Mouse (Mus musculus): ENCODE results near the gene Nup35. TPM values are rescaled to one million over a fixed set of nuclear protein-coding genes. Genes with fewer than 3 reads are reported as not detected.

The Nup35 gene
- polyA plus RNA-seq, 1 experiment from 2014 or later, result 54.9 TPM

DNA sequence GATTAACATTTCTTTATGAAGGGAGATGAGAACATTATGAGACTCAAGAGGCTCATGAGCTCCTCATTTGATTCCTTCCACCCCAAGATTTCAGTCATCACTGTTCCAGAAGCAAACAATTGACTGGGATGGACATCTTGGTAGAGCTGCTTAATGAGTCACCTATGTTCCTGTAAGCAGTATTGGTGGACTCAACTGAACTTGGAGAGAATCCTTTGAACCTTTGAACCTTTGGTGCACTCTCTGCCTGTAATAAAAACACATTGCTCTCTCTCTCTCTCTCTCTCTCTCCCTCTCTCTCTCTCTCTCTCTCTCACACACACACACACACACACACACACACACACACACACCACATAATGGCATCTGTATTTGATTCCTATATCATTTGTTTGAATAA lies 16.4 kb upstream of the Nup35 start:
- ATAC-seq (ENCODE audit: low read depth), result no peak
- Histone ChIP-seq H3K27ac (replicated peaks) (no peak overlapping the region), H3K9me3 (no peaks in the 10 kb centered on the region), H3K27me3 (no peaks in the 10 kb centered on the region), H3K4me1 (replicated peaks) (no peaks in the 10 kb centered on the region), H3K9ac (no peak overlapping the region), H3K36me3 (no peaks in the 10 kb centered on the region), H3K4me3 (no peak overlapping the region), H3K4me2 (no peak overlapping the region)

DNA sequence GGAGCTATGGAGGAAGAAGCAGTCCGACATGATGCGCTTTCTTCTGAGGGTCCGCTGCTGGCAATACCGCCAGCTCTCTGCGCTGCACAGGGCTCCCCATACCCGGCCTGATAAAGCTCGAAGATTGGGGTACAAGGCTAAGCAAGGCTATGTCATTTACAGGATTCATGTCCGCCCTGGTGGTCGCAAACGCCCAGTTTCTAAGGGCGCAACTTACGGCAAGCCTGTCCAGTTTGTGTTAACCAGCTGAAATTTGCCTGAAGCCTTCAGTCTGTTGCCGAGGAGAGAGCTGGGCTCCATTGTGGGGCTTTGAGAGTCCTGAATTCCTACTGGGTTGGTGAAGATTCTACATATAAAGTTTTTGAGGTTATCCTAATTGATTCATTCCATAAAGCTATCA lies 14.3 kb upstream of the Nup35 start:
- no peak overlapping the region for H3K4me3 ChIP-seq
- H3K4me2 ChIP-seq, result no peak overlapping the region
- H3K36me3 ChIP-seq, result no peaks in the 10 kb centered on the region
- no peak overlapping the region for H3K27ac ChIP-seq (replicated peaks)
- H3K9ac ChIP-seq, result no peak overlapping the region
- no peaks in the 10 kb centered on the region for H3K27me3 ChIP-seq
- no peaks in the 10 kb centered on the region for H3K9me3 ChIP-seq
- WGBS, result 87% methylated on average over 13 of the region's 13 CpGs
- no peaks in the 10 kb centered on the region for H3K4me1 ChIP-seq (replicated peaks)
- no peak for ATAC-seq (ENCODE audit: low read depth)

DNA sequence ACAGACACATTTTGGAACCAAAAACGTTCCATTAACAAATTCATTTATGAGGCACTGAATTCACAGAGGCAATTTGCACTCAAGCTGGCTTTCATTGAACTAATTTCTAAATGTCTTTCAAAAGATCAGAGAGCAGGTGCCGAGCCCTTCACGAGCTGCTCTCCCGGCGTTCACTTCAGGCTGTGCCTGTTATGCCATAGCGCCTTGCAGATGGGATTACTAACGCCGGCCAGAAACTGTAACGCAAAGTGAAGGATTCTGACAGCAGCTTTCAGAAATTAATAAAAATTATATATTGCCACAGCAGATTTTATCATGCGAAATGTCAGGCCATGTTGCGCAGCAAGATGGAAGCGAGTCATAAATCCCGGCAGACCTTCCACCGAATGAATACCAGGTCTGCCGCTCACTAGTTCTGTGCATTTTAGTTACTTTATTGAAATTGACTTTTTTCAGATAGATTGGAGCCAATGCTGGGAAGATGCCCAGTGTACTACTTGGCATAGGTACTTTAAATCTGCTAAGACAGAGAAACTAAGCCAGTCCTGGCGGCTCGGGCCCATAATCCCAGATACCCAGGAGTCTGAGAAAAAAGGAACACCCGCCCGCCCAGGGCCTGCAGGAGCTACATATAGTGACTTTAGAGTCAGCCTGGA lies 13.1 kb upstream of the Nup35 start:
- Histone ChIP-seq H3K36me3 (no peaks in the 10 kb centered on the region), H3K27ac (replicated peaks) (no peak overlapping the region), H3K4me1 (replicated peaks) (no peaks in the 10 kb centered on the region), H3K9me3 (no peaks in the 10 kb centered on the region), H3K9ac (no peak overlapping the region), H3K4me3 (no peak overlapping the region), H3K27me3 (no peaks in the 10 kb centered on the region), H3K4me2 (no peak overlapping the region)
- 85% methylated on average over 19 of the region's 19 CpGs for WGBS
- no peak for ATAC-seq (ENCODE audit: low read depth)

DNA sequence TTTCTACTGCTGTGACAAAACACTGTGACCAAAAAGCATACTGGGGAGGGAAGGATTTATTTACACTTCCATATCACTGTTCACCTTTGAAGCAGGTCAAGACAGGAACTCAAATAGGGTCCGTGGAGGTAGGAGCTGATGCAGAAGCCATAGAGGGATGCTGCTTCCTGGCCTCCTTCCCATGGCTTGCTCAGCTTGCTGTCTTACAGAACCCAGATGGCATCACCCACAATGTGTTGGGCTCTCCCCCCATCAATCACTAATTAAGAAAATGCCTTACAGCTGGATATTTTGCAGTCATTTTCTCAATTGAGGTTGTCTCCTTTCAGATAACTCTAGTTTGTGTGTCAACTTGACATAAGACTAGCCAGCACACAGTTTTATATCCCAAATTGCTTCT lies 4.8 kb upstream of the Nup35 start:
- Histone ChIP-seq H3K27ac (replicated peaks) (no peak overlapping the region), H3K4me2 (no peak overlapping the region), H3K36me3 (no peaks in the 10 kb centered on the region), H3K27me3 (no peaks in the 10 kb centered on the region), H3K4me3 (no peak overlapping the region), H3K4me1 (replicated peaks) (no peaks in the 10 kb centered on the region; the same call in 1 of the 2 replicates), H3K9ac (no peak overlapping the region), H3K9me3 (no peaks in the 10 kb centered on the region)
- no peak for ATAC-seq (ENCODE audit: low read depth)
- 64% methylated on average over 1 of the region's 1 CpGs for WGBS

DNA sequence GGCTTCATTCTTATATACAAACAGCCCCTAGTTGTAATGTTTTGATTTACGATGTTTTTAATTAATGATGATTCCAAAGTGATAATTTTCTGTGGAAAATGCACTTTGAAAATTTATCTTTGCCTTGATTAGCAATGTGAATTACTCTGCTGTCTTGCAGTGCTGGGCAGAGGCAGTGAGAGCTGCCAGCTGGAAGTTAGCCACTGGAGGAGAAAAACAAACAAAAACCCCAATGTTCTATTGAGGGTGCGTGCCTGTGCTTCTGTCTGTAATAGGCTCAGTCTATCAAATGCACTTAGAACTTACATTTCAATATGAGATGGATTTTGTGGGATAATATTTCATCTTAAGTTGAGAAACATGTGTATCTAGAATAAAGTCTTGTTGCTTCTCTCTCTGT lies 4.2 kb upstream of the Nup35 start:
- ATAC-seq (ENCODE audit: low read depth), result no peak
- WGBS, result 68% methylated on average over 2 of the region's 2 CpGs

DNA sequence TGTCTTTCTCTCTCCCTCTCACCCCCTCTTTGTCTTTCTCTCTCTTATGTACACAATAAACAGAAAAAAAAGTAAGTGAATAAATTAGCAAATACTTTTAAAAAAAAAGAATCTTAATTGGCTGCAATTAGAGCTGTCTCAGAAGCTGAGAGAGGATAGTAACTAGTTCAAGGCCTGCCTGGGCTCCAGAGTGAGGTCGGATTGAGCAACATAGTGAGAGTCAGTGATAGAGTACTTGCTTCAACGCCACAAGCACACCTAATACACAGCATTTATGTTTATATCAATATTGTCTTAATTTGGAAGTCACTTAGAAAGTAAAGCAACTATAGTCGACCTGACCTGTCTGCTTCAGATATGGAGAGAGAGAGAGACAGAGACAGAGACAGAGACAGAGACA lies 2.0 kb downstream of the Nup35 start:
- H3K36me3 ChIP-seq, result peaks cover 22% of the 10 kb centered on the region
- no peaks in the 10 kb centered on the region for H3K9me3 ChIP-seq
- H3K4me1 ChIP-seq (replicated peaks), result peaks cover 13% of the 10 kb centered on the region
- no peak overlapping the region for H3K9ac ChIP-seq
- ATAC-seq (ENCODE audit: low read depth), result no peak
- 89% methylated on average over 3 of the region's 3 CpGs for whole genome bisulfite sequencing
- no peak overlapping the region for H3K4me2 ChIP-seq
- H3K4me3 ChIP-seq, result no peak overlapping the region
- H3K27ac ChIP-seq (replicated peaks), result no peak overlapping the region
- H3K27me3 ChIP-seq, result no peaks in the 10 kb centered on the region

More for the DNA sequence above, 4.2 kb upstream of the Nup35 start:
- H3K4me3 ChIP-seq, result no peak overlapping the region
- no peaks in the 10 kb centered on the region for H3K36me3 ChIP-seq
- H3K9ac ChIP-seq, result no peak overlapping the region
- no peaks in the 10 kb centered on the region for H3K9me3 ChIP-seq
- H3K27ac ChIP-seq (replicated peaks), result no peak overlapping the region
- H3K27me3 ChIP-seq, result no peaks in the 10 kb centered on the region
- no peak overlapping the region for H3K4me2 ChIP-seq
- peaks cover 5% of the 10 kb centered on the region for H3K4me1 ChIP-seq (replicated peaks)

DNA sequence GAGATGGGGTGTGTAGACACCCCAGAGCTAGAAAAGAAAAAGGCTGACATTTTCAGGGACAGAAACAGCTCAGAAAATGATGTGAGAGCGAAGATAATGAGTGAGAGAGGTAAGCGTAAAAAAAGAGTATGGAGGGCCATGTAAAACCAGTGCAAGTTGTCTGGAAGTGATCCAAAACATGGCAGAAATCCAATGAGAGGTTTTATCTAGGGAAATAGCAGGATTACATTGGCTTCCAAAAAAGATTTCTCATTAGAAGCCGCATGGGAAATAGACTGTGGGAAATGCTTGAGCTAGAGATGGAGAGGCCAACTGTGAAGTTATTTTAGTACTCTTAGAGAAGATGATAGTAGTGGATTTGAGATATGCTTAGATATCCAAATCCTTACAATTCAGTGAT lies 4.9 kb downstream of the Nup35 start:
- Histone ChIP-seq H3K27me3 (no peaks in the 10 kb centered on the region), H3K4me3 (no peak overlapping the region), H3K27ac (replicated peaks) (no peak overlapping the region), H3K4me2 (no peak overlapping the region), H3K36me3 (peaks cover 43% of the 10 kb centered on the region), H3K9ac (no peak overlapping the region), H3K4me1 (replicated peaks) (peaks cover 13% of the 10 kb centered on the region), H3K9me3 (no peaks in the 10 kb centered on the region)
- 95% methylated on average over 3 of the region's 3 CpGs for WGBS
- ATAC-seq (ENCODE audit: low read depth), result no peak

DNA sequence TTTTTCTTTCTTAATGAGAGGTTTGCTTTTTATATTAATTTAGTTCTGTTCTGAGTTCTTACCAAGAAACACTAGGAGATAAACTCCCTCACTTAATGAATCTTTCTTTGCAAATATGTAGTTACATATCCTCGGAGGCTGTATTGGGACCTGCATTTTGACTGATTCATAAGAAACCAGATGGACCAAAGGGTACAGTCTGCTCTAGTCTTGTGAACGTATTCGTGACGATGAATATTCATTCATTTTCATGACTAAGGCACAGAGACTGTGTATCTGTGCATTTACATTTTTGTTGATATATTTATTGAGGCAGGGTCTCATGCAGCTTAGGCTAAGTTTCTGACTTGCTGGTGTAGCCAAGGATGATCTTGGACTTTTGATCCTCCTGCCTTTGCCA lies 7.5 kb downstream of the Nup35 start:
- peaks cover 49% of the 10 kb centered on the region for H3K36me3 ChIP-seq
- 96% methylated on average over 4 of the region's 4 CpGs for WGBS
- no peak overlapping the region for H3K27ac ChIP-seq (replicated peaks)
- H3K4me3 ChIP-seq, result no peak overlapping the region
- no peak overlapping the region for H3K4me2 ChIP-seq
- no peaks in the 10 kb centered on the region for H3K27me3 ChIP-seq
- no peaks in the 10 kb centered on the region for H3K4me1 ChIP-seq (replicated peaks)
- no peak for ATAC-seq (ENCODE audit: low read depth)
- no peak overlapping the region for H3K9ac ChIP-seq
- H3K9me3 ChIP-seq, result no peaks in the 10 kb centered on the region

DNA sequence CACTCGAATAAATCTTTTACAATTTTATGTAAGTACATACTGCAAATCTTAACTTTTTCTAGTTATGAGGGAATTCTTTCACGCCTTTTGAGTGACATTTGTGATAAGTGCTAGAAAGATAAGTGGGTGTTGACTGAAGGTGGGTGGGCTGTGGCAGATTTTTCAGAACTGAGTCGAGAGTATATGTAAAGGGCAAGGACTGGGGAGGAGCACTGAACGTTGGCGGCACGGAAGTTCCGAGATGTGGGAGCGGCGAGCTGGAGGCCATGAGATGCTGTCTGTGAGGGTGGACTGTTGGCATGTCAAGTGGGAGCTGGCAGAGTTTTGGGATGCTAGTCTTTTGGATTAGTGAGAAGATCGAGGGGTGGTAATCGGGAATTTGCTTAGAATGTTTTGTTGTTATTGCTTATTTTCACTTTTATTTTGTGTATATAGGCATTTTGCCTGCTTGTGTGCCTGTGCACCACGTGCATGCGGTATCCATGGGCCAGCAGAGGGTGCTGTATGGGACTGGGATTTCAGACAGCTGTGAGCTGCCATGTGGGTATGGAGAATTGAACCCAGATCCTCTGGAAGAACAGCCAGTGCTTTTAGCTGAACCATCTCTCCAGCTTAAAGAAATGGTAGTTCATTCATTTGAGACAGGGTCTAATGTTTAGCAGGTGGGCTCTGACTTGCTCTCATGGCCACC lies 15.4 kb downstream of the Nup35 start:
- no peaks in the 10 kb centered on the region for H3K9me3 ChIP-seq
- WGBS, result 94% methylated on average over 13 of the region's 13 CpGs
- H3K27ac ChIP-seq (replicated peaks), result no peak overlapping the region
- ATAC-seq (ENCODE audit: low read depth), result no peak
- no peaks in the 10 kb centered on the region for H3K27me3 ChIP-seq
- no peak overlapping the region for H3K4me3 ChIP-seq
- peaks cover under 1% of the 10 kb centered on the region; the same call in 1 of the 2 replicates for H3K36me3 ChIP-seq
- H3K4me1 ChIP-seq (replicated peaks), result no peaks in the 10 kb centered on the region
- no peak overlapping the region for H3K9ac ChIP-seq
- no peak overlapping the region for H3K4me2 ChIP-seq

DNA sequence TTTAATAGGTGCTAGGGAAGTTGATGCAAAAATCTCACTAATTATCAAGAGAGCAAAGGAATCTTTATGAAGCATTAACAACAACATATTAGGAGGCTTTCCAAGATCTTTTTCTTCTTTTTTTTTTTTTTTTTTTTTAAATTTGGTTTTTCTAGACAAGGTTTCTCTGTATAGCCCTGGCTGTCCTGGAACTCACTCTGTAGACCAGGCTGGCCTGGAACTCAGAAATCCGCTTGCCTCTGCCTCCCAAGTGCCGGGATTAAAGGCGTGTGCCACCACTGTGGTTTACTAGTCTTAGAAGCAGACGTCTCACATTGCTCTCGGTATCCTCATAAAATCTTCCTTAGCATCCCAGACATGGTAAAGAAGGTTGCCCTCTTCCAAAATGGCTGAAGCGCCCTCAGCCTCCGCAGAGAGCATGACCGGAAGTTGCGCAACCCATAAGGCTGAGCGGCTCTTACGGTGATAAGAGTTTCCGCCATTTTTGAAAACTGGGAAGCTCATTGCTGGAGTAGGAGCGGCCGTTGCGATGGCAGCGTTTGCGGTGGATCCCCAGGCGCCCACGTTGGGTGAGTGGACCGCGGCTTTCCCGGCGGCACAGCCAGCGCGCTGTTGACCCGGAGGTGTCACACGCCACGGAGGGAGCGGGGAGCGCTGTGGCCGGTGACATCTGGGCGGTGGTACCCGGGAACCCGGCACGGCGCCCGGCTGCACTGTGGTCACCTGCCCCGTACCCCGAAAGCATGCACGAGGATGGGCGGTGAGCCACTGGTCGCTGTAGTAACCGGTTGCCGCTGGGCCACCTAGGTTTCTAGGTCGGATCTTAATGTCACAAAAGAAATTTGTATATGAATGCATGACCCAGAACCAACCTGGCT lies 21.6 kb downstream of the Nup35 start:
- Histone ChIP-seq H3K9me3 (no peaks in the 10 kb centered on the region), H3K4me1 (replicated peaks) (peaks cover 16% of the 10 kb centered on the region), H3K4me2 (peak overlapping the region; percentile 63), H3K27me3 (no peaks in the 10 kb centered on the region), H3K36me3 (peaks cover 9% of the 10 kb centered on the region), H3K27ac (replicated peaks) (peak overlapping the region; percentile 79), H3K9ac (peak overlapping the region; percentile 83), H3K4me3 (peak overlapping the region; percentile 92)
- under 1% methylated on average over 45 of the region's 45 CpGs for WGBS
- peak; percentile 99 for ATAC-seq (ENCODE audit: low read depth)

DNA sequence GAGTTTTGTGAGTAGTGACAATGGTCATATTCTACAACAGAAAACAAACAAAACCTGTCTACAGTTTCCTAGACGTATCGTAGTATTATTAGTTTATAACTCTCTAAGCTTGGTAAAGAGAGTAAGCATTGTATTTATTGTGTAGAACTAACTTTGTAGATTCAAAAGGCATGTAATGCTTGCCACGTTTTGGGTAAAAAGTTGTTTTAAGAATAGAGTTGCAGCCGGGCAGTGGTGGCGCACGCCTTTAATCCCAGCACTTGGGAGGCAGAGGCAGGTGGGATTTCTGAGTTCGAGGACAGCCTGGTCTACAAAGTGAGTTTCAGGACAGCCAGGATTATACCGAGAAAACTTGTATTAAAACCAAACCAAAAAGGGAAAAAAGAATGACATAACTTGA lies 22.4 kb downstream of the Nup35 start:
- 12% methylated on average over 8 of the region's 8 CpGs for WGBS
- Histone ChIP-seq H3K27me3 (no peaks in the 10 kb centered on the region), H3K4me1 (replicated peaks) (peaks cover 16% of the 10 kb centered on the region), H3K9me3 (no peaks in the 10 kb centered on the region), H3K27ac (replicated peaks) (no peak overlapping the region; the same call in 1 of the 2 replicates), H3K9ac (peak overlapping the region; percentile 83), H3K4me2 (peak overlapping the region; percentile 63), H3K4me3 (peak overlapping the region; percentile 92), H3K36me3 (peaks cover 17% of the 10 kb centered on the region)
- ATAC-seq (ENCODE audit: low read depth), result no peak

DNA sequence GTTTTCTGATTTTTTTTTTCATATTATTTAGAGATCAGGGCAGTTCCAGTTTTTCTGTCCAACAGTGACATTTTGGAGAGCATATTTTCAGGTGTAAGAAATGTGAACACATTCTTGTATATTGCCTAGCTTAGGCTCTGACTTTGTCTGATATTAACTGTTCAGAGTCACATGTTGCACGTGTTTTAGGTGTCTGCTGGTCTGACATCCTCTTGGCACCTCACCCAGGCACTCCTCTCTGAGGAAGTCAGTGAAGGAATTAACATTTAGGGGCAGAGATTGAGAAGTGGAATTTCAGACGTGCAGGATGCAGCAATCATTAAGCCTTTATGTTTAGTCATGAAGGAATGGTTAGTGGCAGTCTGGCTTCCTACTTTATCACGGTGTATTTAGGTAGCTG lies 22.8 kb downstream of the Nup35 start:
- 77% methylated on average over 3 of the region's 3 CpGs for WGBS
- Histone ChIP-seq H3K4me3 (peak overlapping the region; percentile 92; the same call in 1 of the 2 replicates), H3K9ac (no peak overlapping the region), H3K4me1 (replicated peaks) (peaks cover 16% of the 10 kb centered on the region), H3K27ac (replicated peaks) (no peak overlapping the region), H3K27me3 (no peaks in the 10 kb centered on the region), H3K4me2 (peak overlapping the region; percentile 63), H3K36me3 (peaks cover 19% of the 10 kb centered on the region), H3K9me3 (no peaks in the 10 kb centered on the region)
- no peak for ATAC-seq (ENCODE audit: low read depth)

All from neural tube, embryonic 13.5 days (tissue).